Mouse (Mus musculus): ENCODE measurements around the gene Smg6. TPM values are rescaled to one million over a fixed set of nuclear protein-coding genes. Genes with fewer than 3 reads are reported as not detected.
A peak's percentile ranks its signal among the peaks of the same experiment; 100 is the strongest.

Smg6 gene
- polyA plus RNA-seq, 1 experiment: 27.9 TPM

- peak; percentile 74 to 78 for DNase-seq (ENCODE audit: extremely low spot score in 1 of 2, low spot score in 1 of 2)
Measured at GRCm38 (mm10) chr11:75183917-75184570, 258.4 kb downstream of the Smg6 start.

GRCm38 (mm10) chr11:75184573-75184972 is 258.9 kb downstream of the Smg6 start:
- DNase-seq (ENCODE audit: extremely low spot score in 1 of 2, low spot score in 1 of 2): no peak

GRCm38 (mm10) chr11:75184986-75185385 is 259.4 kb downstream of the Smg6 start:
- DNase-seq (ENCODE audit: extremely low spot score in 1 of 2, low spot score in 1 of 2): no peak

- no peak for DNase-seq (ENCODE audit: extremely low spot score in 1 of 2, low spot score in 1 of 2)
Measured at GRCm38 (mm10) chr11:75189713-75190370, 264.2 kb downstream of the Smg6 start.

- peak; percentile 59 to 81 for DNase-seq (ENCODE audit: extremely low spot score in 1 of 2, low spot score in 1 of 2)
Measured at GRCm38 (mm10) chr11:75190371-75190724, 264.7 kb downstream of the Smg6 start.

- no peak for DNase-seq (ENCODE audit: extremely low spot score in 1 of 2, low spot score in 1 of 2)
Measured at GRCm38 (mm10) chr11:75190905-75191441, 265.4 kb downstream of the Smg6 start, which contains the start of gene Dph1. Dph1 (minus strand) TSS chr11:75191241.

- no peak for DNase-seq (ENCODE audit: extremely low spot score in 1 of 2, low spot score in 1 of 2)
Measured at GRCm38 (mm10) chr11:75191841-75192240, 266.2 kb downstream of the Smg6 start.

- peak in 1 of 2 experiments; percentile 86 for DNase-seq (ENCODE audit: extremely low spot score in 1 of 2, low spot score in 1 of 2)
Measured at GRCm38 (mm10) chr11:75192336-75193214, 267.0 kb downstream of the Smg6 start.

GRCm38 (mm10) chr11:75193256-75194071 is 267.8 kb downstream of the Smg6 start, which contains the start of gene Rtn4rl1:
Rtn4rl1 (plus strand) TSS chr11:75193783.
- peak in 1 of 2 experiments; percentile 72 for DNase-seq (ENCODE audit: extremely low spot score in 1 of 2, low spot score in 1 of 2)

GRCm38 (mm10) chr11:75194121-75194849 is 268.7 kb downstream of the Smg6 start:
- no peak for DNase-seq (ENCODE audit: extremely low spot score in 1 of 2, low spot score in 1 of 2)

- DNase-seq (ENCODE audit: extremely low spot score in 1 of 2, low spot score in 1 of 2): peak in 1 of 2 experiments; percentile 74
Measured at GRCm38 (mm10) chr11:75194850-75195461, 269.3 kb downstream of the Smg6 start.

GRCm38 (mm10) chr11:75196131-75196530 is 270.5 kb downstream of the Smg6 start:
- no peak for DNase-seq (ENCODE audit: extremely low spot score in 1 of 2, low spot score in 1 of 2)

GRCm38 (mm10) chr11:75197956-75198355 is 272.3 kb downstream of the Smg6 start:
- DNase-seq (ENCODE audit: extremely low spot score in 1 of 2, low spot score in 1 of 2): no peak

- no peak for DNase-seq (ENCODE audit: extremely low spot score in 1 of 2, low spot score in 1 of 2)
Measured at GRCm38 (mm10) chr11:75198792-75199191, 273.2 kb downstream of the Smg6 start.

GRCm38 (mm10) chr11:75199951-75200350 is 274.3 kb downstream of the Smg6 start:
- no peak for DNase-seq (ENCODE audit: extremely low spot score in 1 of 2, low spot score in 1 of 2)

- peak in 1 of 2 experiments; percentile 85 for DNase-seq (ENCODE audit: extremely low spot score in 1 of 2, low spot score in 1 of 2)
Measured at GRCm38 (mm10) chr11:75200935-75201334, 275.3 kb downstream of the Smg6 start.

- no peak for DNase-seq (ENCODE audit: extremely low spot score in 1 of 2, low spot score in 1 of 2)
Measured at GRCm38 (mm10) chr11:75201721-75202120, 276.1 kb downstream of the Smg6 start.

GRCm38 (mm10) chr11:75203926-75204325 is 278.3 kb downstream of the Smg6 start:
- no peak for DNase-seq (ENCODE audit: extremely low spot score in 1 of 2, low spot score in 1 of 2)

- no peak for DNase-seq (ENCODE audit: extremely low spot score in 1 of 2, low spot score in 1 of 2)
Measured at GRCm38 (mm10) chr11:75204472-75204871, 278.8 kb downstream of the Smg6 start.
